ENCODE assay signal across 11 mouse cellular contexts in the genomic region with DNA sequence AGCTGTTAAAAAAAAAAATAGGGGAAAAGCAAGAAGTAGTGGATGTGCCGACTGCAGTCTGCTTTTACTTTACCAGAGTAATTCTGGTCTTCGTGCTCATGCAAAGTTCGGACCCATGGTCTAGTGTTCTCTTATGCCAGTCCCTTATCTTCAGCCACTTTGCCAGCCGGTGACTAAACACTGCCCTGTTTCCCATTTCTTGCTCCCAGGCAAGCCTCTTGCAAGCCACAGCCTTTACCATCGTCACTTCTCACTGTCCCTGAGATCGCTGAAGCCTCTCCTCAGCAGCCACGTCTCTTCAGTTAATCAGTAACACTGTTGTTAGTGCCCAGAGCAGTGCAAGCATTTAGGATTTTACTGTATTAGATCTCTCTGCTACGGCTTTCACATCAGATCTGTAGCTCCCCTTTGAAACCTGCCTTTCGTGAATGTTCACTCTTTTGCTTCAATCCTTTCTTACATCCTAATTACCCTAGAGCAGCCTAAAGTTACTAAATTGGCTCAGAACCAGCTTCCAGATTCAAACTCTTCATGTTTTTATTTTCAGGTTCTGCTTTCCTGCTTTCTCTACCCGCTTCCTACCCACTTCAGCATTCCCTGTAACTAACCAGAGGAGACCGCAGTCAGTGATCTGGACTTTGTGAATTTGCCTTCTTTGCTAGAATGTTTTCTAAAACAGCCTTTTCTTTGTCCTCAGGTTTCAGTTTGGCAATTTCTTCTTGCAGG.
A peak's percentile ranks its signal among the peaks of the same experiment; 100 is the strongest.
DNase-seq lines count a peak whose midpoint lies in the region; ATAC-seq lines count a peak whose summit lies in the region.
"Had no signal": no experiment of that assay in that cellular context is flagged by ENCODE, and none has a peak within 500 bp of the region (broad histone marks: within the 10 kb centered on the region; RNA-seq: fewer than 3 reads in every experiment).

No protein-coding gene starts in this region.

- no peak overlapping the region for H3K4me3 ChIP-seq in heart, embryonic 14.5 days (ENCODE audit: control insufficient read depth in 1 of 2, insufficient read depth in 1 of 2, low read depth in 1 of 2, low read length in 2 of 2)
- peak overlapping the region; percentile 10; the same call in 1 of the 2 replicates for H3K4me3 ChIP-seq in embryonic facial prominence, embryonic 15.5 days (replicated peaks)
- H3K4me3 ChIP-seq: lung, embryonic 15.5 days had no signal

- WGBS in heart, embryonic 14.5 days = 44% methylated on average over 11 of the region's 11 CpGs
- WGBS in embryonic facial prominence, embryonic 15.5 days = 39% methylated on average over 11 of the region's 11 CpGs

- peaks cover 0 to 5% of the 10 kb centered on the region in 2 experiments; a peak in 1 of 4 replicates for H3K4me1 ChIP-seq in heart, embryonic 14.5 days (ENCODE audit: control insufficient read depth in 2 of 2, insufficient read depth in 2 of 2, low read length in 2 of 2)
- no peaks in the 10 kb centered on the region for H3K4me1 ChIP-seq in embryonic facial prominence, embryonic 15.5 days

- no peaks in the 10 kb centered on the region for H3K9me3 ChIP-seq in heart, embryonic 14.5 days (ENCODE audit: control insufficient read depth, low read length)
- H3K9me3 ChIP-seq in embryonic facial prominence, embryonic 15.5 days (replicated peaks) = no peaks in the 10 kb centered on the region
- H3K9me3 ChIP-seq: lung, embryonic 15.5 days had no signal

- no peaks in the 10 kb centered on the region for H3K36me3 ChIP-seq in heart, embryonic 14.5 days (ENCODE audit: control insufficient read depth, insufficient read depth, low read length)
- no peaks in the 10 kb centered on the region for H3K36me3 ChIP-seq in embryonic facial prominence, embryonic 15.5 days
- H3K36me3 ChIP-seq: lung, embryonic 15.5 days had no signal

- H3K27me3 ChIP-seq in heart, embryonic 14.5 days (ENCODE audit: control insufficient read depth, insufficient read depth, low read length) = no peaks in the 10 kb centered on the region
- no peaks in the 10 kb centered on the region for H3K27me3 ChIP-seq in embryonic facial prominence, embryonic 15.5 days
- H3K27me3 ChIP-seq: lung, embryonic 15.5 days had no signal

- DNase-seq in heart, adult 11 months = no peak
- DNase-seq in Muller cell, postnatal 12 days (ENCODE audit: inconsistent ontology term) = peak; percentile 52
- peak; percentile 32 for DNase-seq in kidney, postnatal 14 days
- no peak for DNase-seq in adrenal gland, adult 2 months
- no peak for DNase-seq in lung, postnatal 14 days
- DNase-seq in thymus, postnatal 0 days (ENCODE audit: low spot score) = no peak
- DNase-seq: gastrocnemius, postnatal 25 days had no signal

- peak overlapping the region; percentile 53 for H3K4me2 ChIP-seq in heart, embryonic 14.5 days (ENCODE audit: low read length)
- H3K4me2 ChIP-seq in embryonic facial prominence, embryonic 15.5 days (replicated peaks) = peak overlapping the region; percentile 13
- H3K4me2 ChIP-seq: lung, embryonic 15.5 days had no signal

- H3K9ac ChIP-seq in heart, embryonic 14.5 days (ENCODE audit: low read length) = peak overlapping the region; percentile 45; the same call in 1 of the 2 replicates
- H3K9ac ChIP-seq in embryonic facial prominence, embryonic 15.5 days = no peak overlapping the region
- H3K9ac ChIP-seq: lung, embryonic 15.5 days had no signal

- ATAC-seq in heart, embryonic 14.5 days (ENCODE audit: insufficient number of reproducible peaks, insufficient read depth, low FRiP score, low read depth) = no peak
- ATAC-seq in embryonic facial prominence, embryonic 15.5 days (ENCODE audit: insufficient number of reproducible peaks, low FRiP score, low TSS enrichment, low read depth) = no peak
- ATAC-seq: hindbrain, embryonic 16.5 days had no signal

- H3K27ac ChIP-seq in heart, embryonic 14.5 days (replicated peaks in 1 of 2; ENCODE audit: control insufficient read depth in 1 of 2, insufficient read depth in 1 of 2, low read depth in 2 of 2, low read length in 2 of 2) = no peak overlapping the region
- no peak overlapping the region; the same call in 1 of the 2 replicates for H3K27ac ChIP-seq in embryonic facial prominence, embryonic 15.5 days (replicated peaks)
- H3K27ac ChIP-seq: lung, embryonic 15.5 days had no signal

Comparison
In these comparisons a context has a peak if more than half of its experiments do, and no peak if none do; other contexts are left out.
1. DNase-seq: peak in Muller cell, postnatal 12 days (single experiment) and kidney, postnatal 14 days (single experiment); none in heart, adult 11 months (single experiment), adrenal gland, adult 2 months (single experiment), lung, postnatal 14 days (single experiment) and thymus, postnatal 0 days (single experiment).